Mouse (Mus musculus): ENCODE results near the gene Nat8f4.
"Not testable (repeated sequence)": the region's sequence is repeated elsewhere in the genome, so short reads cannot be mapped to it uniquely, and the experiment has no call there.

DNA sequence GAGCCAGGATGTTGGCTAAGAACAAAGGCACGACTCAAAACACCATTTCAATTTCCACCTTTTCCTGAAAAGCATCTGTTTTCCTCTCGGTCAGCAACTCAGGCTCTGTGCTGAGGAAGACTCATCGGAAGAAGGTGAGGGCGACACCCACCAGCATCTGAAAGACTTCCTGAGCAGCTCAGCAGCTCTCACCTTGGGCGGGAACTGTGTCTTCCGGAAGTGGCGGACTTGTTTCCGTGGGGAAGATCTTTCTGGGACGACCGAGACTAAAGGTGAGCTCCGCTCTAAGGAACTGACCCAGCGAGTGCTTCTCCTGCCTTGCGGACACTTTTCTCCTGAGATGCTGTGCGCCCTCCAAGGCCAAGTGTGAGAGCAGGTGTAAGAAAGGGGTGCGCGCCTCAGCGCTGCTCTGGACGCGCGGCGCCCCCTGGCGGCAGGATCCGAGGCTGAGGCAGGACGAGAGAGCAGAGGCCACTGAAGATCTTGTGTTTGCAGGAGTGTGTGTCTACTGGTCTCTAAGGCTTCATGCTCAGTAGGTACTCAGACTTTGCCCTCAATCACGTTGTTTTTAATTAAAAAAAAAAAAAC is 9.5 kb downstream of the Nat8f4 start:
- TF ChIP-seq CTCF (IDR thresholded peaks at IDR 0.05; ENCODE audit: low read depth, low read length) = peak; percentile 70
- not testable (repeated sequence) for TF ChIP-seq GATA1 (IDR thresholded peaks at IDR 0.05; ENCODE audit: borderline replicate concordance, low read length); POLR2AphosphoS5 (IDR thresholded peaks at IDR 0.05; ENCODE audit: insufficient replicate concordance, low read depth, low read length); TAL1 (conservative IDR thresholded peaks at IDR 0.05; ENCODE audit: low read depth, low read length); GATA2 (IDR thresholded peaks at IDR 0.05; ENCODE audit: borderline replicate concordance, low read depth, low read length)
